Mouse (Mus musculus) G1E (cell line): ENCODE measurements around the gene G6pc3. TPM values are rescaled to one million over a fixed set of nuclear protein-coding genes. Genes with fewer than 3 reads are reported as not detected.

ENCODE experiments used
- ATAC-seq: 2 replicates; pipeline ENCODE4 v1.8.0; 2016; ENCODE audit warnings: mild to moderate bottlenecking; ENCODE audit not compliant: insufficient number of reproducible peaks, poor library complexity, low FRiP score, severe bottlenecking; ENCODE audit errors: extremely low read depth
- DNase-seq: peaks from one replicate; pipeline ENCODE4 v3.0.0; 2012; ENCODE audit warnings: low spot score
- H3K27me3 ChIP-seq: 2 replicates; pipeline ENCODE4 v1.6.1; 2012; ENCODE audit warnings: mild to moderate bottlenecking, low read length, inconsistent platforms; ENCODE audit not compliant: insufficient read depth
- H3K36me3 ChIP-seq: replicated peaks from 2 replicates; pipeline ENCODE3; 2012; ENCODE audit warnings: mild to moderate bottlenecking, inconsistent platforms
- H3K4me1 ChIP-seq: 2 replicates; pipeline ENCODE4 v1.6.1; 2012; ENCODE audit warnings: low read depth, low read length, inconsistent platforms, mixed read lengths; ENCODE audit not compliant: insufficient read depth
- H3K4me3 ChIP-seq: 2 replicates; pipeline ENCODE4 v1.5.1; 2012; ENCODE audit warnings: low read depth, mild to moderate bottlenecking, inconsistent platforms, low read length, moderate library complexity, mixed read lengths
- H3K9me3 ChIP-seq: replicated peaks from 2 replicates; pipeline ENCODE4 v1.6.1; 2012; ENCODE audit warnings: inconsistent platforms
- CTCF ChIP-seq: IDR thresholded peaks from 2 replicates; pipeline ENCODE4 v1.5.1; 2012; ENCODE audit warnings: low read depth, low read length, inconsistent platforms, mixed read lengths
- GATA1 ChIP-seq: IDR thresholded peaks from 2 replicates; pipeline ENCODE4 v1.6.1; 2012; ENCODE audit warnings: borderline replicate concordance, low read length, inconsistent platforms, mixed read lengths
- GATA2 ChIP-seq: IDR thresholded peaks from 2 replicates; pipeline ENCODE4 v1.6.1; 2012; ENCODE audit warnings: low read depth, low read length, inconsistent platforms, borderline replicate concordance
- POLR2AphosphoS5 ChIP-seq: IDR thresholded peaks from 2 replicates; pipeline ENCODE4 v1.6.1; 2012; ENCODE audit warnings: low read depth, low read length, inconsistent platforms; ENCODE audit not compliant: insufficient replicate concordance
- TAL1 ChIP-seq: conservative IDR thresholded peaks from 2 replicates; pipeline ENCODE4 v1.6.1; 2012; ENCODE audit warnings: low read depth, low read length, inconsistent platforms, mixed read lengths
- polyA plus RNA-seq: library from polyadenylated mRNA; stranded (reverse); fragments of >175 nt; gene quantifications from 2 replicates; pipeline ENCODE4 v1.2.3, GENCODE M21; 2012
- total RNA-seq, 2 experiments: library from RNA; stranded (forward) in 1 of 2; stranded (reverse) in 1 of 2; fragments of 200-1000 nt in 1 of 2; fragments of >200 nt in 1 of 2; fragmentation: Nextera tagmentation in 1 of 2; gene quantifications; 2 replicates each; pipeline ENCODE4 v1.2.3; 2014 to 2017

Gene G6pc3
- total and polyA plus RNA-seq, 3 experiments: 12.4 to 37.8 (median 14.8) TPM

DNA sequence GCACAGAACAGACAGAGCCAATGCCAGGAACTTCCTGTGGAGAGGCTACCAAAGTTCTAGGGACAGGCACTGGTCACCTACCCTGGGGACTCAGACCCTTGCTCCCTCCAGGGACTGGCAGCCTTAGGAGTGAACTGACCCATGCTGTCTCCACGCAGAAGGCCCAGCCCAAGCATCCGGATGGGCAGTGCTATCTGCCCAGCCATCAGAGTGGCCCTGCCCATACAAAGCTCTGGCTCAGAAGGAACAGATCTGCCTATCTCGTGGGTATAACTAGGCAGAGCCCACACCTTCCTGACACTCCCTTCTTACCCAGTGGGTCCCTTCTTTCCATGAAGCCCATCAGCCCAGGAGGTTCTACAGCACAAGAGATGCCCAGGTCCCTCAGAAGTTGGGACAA lies 20.8 kb downstream of the G6pc3 start:
- DNase-seq: no peak
- Histone ChIP-seq H3K4me3 (no peak overlapping the region), H3K4me1 (peaks cover 40% of the 10 kb centered on the region), H3K27me3 (peaks cover 38% of the 10 kb centered on the region), H3K36me3 (peaks cover 13% of the 10 kb centered on the region), H3K9me3 (no peaks in the 10 kb centered on the region)
- no peak for ATAC-seq
- no peak for TF ChIP-seq POLR2AphosphoS5
- TF ChIP-seq TAL1: no peak
- no peak for TF ChIP-seq GATA2
- TF ChIP-seq CTCF: no peak
- TF ChIP-seq GATA1: no peak

DNA sequence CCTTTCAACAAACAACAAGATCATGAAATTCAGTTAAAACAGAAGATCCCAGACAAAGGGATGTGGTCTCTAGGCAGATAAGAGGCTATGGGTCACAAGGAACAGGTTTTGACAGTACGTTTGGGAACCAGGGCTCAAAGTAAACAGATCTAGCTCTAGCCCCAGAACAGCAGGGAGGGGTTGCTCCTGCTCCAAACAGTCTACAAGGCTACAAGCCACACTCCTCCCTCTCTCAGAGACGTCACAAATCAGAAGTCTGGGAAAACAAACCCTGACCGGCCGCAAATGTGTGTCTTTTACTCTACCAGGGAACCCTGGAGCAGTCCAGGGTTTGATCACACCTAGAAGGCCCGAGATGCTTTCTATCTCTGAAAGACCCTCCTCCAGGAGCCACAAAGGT lies 21.6 kb downstream of the G6pc3 start:
- Histone ChIP-seq H3K9me3 (no peaks in the 10 kb centered on the region), H3K27me3 (peaks cover 44% of the 10 kb centered on the region), H3K4me3 (no peak overlapping the region), H3K4me1 (peaks cover 43% of the 10 kb centered on the region), H3K36me3 (peaks cover 11% of the 10 kb centered on the region)
- no peak for TF ChIP-seq GATA2
- TF ChIP-seq CTCF: no peak
- TF ChIP-seq POLR2AphosphoS5: no peak
- TF ChIP-seq TAL1: no peak
- TF ChIP-seq GATA1: no peak
- ATAC-seq (no peak), DNase-seq (no peak)

DNA sequence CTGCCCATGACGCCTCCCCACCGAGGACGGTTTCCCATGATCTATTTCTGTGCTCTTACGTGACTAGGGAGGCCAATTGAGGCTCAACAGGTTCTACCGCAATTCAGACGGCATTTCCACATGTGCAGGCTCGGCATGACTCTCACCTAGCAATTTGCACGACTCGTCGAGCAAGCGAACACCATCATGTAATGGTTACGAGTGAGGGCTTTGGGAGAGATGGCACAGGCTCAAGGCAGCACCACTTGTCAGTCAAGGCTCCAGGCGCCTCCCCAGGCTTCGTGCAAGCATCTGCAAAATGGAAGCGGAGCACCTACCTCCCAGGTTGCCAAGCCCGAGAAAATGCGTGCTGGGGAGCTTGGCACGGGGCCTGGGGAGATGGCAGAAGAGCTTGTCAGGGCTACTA lies 22.5 kb downstream of the G6pc3 start:
- Histone ChIP-seq H3K4me3 (no peak overlapping the region), H3K4me1 (peaks cover 47% of the 10 kb centered on the region), H3K27me3 (peaks cover 44% of the 10 kb centered on the region), H3K36me3 (peaks cover 5% of the 10 kb centered on the region), H3K9me3 (no peaks in the 10 kb centered on the region)
- DNase-seq (no peak), ATAC-seq (no peak)
- no peak for TF ChIP-seq CTCF
- TF ChIP-seq TAL1: no peak
- no peak for TF ChIP-seq GATA1

DNA sequence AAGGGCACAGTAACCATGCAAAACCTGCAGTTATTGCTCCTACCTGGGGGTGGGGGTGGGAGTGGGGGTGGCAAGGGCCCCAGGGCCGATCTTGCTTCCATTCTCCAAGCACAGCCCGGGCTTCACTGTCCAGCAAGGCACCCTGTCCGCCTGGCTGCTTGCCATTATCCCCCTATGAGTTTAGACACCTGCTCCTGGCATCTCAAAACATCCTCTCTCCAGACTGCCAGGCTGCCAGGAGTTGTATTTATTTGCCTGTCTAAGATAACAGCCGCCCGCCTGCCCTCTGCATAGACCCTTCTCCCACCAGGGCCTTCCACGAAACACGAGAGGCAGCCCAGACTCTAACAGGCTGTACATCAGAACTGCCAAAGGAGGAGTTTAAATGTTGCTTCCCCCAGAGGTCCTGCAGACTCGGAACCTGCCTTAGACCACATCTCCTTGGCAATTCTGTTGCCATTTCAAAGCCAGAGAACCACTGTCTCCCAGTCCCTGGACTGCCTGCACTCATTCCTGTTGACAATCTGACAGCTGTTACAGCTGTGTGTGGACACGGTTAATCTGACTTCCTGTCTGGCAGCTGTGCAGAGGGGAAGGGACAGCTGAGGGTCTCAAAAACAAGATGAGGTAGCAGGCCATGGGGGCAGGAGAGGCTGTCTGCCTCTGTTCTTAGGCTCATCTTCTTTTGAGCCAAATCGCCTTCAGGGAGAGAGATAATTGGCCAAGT lies 25.2 kb downstream of the G6pc3 start:
- no peak for TF ChIP-seq GATA2
- TF ChIP-seq TAL1: no peak
- TF ChIP-seq GATA1: no peak
- no peak for TF ChIP-seq CTCF
- no peak for TF ChIP-seq POLR2AphosphoS5
- DNase-seq (no peak), ATAC-seq (no peak)
- H3K36me3 ChIP-seq: peaks cover 9% of the 10 kb centered on the region
- H3K4me1 ChIP-seq: peaks cover 50% of the 10 kb centered on the region
- H3K9me3 ChIP-seq: no peaks in the 10 kb centered on the region
- peaks cover 44% of the 10 kb centered on the region for H3K27me3 ChIP-seq
- no peak overlapping the region for H3K4me3 ChIP-seq

GRCm38 (mm10) chr11:102215511-102215910 lies 26.1 kb downstream of the G6pc3 start:
- H3K27me3 ChIP-seq: peaks cover 41% of the 10 kb centered on the region
- ATAC-seq: no peak
- peaks cover 52% of the 10 kb centered on the region for H3K4me1 ChIP-seq
- no peak overlapping the region for H3K4me3 ChIP-seq
- DNase-seq: no peak
- TF ChIP-seq GATA1 (no peak), POLR2AphosphoS5 (no peak), TAL1 (no peak), GATA2 (no peak), CTCF (no peak)
- H3K36me3 ChIP-seq: peaks cover 9% of the 10 kb centered on the region
- H3K9me3 ChIP-seq: no peaks in the 10 kb centered on the region

DNA sequence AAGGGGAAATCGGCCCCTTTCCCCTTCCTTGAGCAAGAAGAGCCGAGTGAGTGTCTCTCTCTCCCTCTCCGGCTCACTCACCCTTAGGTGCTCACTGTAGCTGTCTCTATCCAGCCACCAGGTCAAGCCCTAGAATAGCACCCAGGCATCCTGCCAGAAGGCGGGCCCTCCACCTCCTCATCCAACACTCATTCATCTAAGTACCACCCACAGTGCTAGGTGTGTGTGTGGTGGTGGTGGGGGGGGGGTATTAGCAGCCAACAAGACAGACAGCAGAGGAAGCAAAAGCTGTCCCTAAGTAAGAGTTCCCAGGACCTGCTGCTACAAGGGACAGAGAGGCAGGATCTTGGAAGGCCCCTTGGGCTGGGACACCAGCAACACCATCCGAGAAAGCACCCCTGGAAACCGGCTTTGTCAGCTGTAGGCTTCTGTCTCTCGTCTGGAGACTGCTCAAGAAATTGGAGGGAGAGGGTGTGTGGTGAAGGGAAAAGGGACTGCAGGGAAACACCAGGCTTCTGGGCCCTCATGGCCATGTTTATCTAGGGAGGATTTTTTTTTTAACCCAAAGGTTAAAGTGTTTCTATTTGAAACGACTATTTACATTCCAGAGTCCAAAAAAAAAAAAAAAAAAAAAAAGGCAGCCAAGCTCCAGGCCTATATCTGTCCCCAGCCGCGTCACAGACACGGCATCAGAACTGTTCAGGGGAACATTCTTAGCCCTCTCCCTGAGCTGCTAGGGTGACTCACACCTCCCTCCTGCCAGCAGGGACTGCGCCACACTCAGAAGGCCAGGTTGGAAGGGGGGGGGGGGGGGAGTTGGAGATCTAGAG lies 26.9 kb downstream of the G6pc3 start:
- Histone ChIP-seq H3K27me3 (peaks cover 41% of the 10 kb centered on the region), H3K36me3 (peaks cover 9% of the 10 kb centered on the region), H3K9me3 (no peaks in the 10 kb centered on the region), H3K4me1 (peaks cover 60% of the 10 kb centered on the region), H3K4me3 (no peak overlapping the region)
- DNase-seq (no peak), ATAC-seq (no peak)
- TF ChIP-seq CTCF (no peak), GATA2 (no peak), GATA1 (no peak), TAL1 (no peak), POLR2AphosphoS5 (no peak)
